Mouse (Mus musculus) forebrain, embryonic 10.5 days (tissue): Measurements from ENCODE around the gene Mea1. TPM values are rescaled to one million over a fixed set of nuclear protein-coding genes. Genes with fewer than 3 reads are reported as not detected.

Source experiments
- DNase-seq: peaks from one replicate; pipeline ENCODE4 v3.0.0-alpha.2; 2017; ENCODE audit warnings: low spot score; ENCODE audit errors: extremely low spot score
- H3K27ac ChIP-seq: fragments of 300-500 bp; sonication (generic); 2 replicates; pipeline ENCODE4 v1.5.1; 2016; ENCODE audit warnings: mild to moderate bottlenecking
- H3K27me3 ChIP-seq: fragments of 300-500 bp; sonication (generic); 2 replicates; pipeline ENCODE4 v1.6.1; 2016; ENCODE audit warnings: mild to moderate bottlenecking; ENCODE audit not compliant: poor library complexity, severe bottlenecking
- H3K36me3 ChIP-seq: fragments of 300-500 bp; sonication (generic); replicated peaks from 2 replicates; pipeline ENCODE4 v1.6.1; 2016; ENCODE audit warnings: mild to moderate bottlenecking, moderate library complexity
- H3K4me1 ChIP-seq: fragments of 300-500 bp; sonication (generic); 2 replicates; pipeline ENCODE4 v1.6.1; 2016
- H3K4me3 ChIP-seq: fragments of 300-500 bp; sonication (generic); 2 replicates; pipeline ENCODE4 v1.5.1; 2016; ENCODE audit warnings: mild to moderate bottlenecking, moderate library complexity
- H3K9me3 ChIP-seq: fragments of 300-500 bp; sonication (generic); 2 replicates; pipeline ENCODE4 v1.6.1; 2016; ENCODE audit warnings: mild to moderate bottlenecking, moderate library complexity
- WGBS: fragments of 180-500 bp; shearing (Covaris S2); methylation state at CpG from one replicate; pipeline ENCODE4 v1.1.7; 2016; 5-methylcytosine and 5-hydroxymethylcytosine counted together
- polyA plus RNA-seq: library from polyadenylated mRNA; unstranded; fragments of >200 nt; fragmentation: Nextera tagmentation; extraction: Ambion mirVana; gene quantifications from 2 replicates; pipeline ENCODE4 v1.2.1, GENCODE M21; 2016

Mea1 gene
- 163 and 165 TPM in 2 replicates for polyA plus RNA-seq

GRCm38 (mm10) chr17:46678416-46678815 lies at the start of gene Mea1:
Gene Mea1 (plus strand): TSS chr17:46678793.
- Histone ChIP-seq H3K27ac (peak within 1 kb of the TSS; percentile 91), H3K36me3 (peaks cover 56% of the 10 kb centered on the region), H3K4me3 (peak within 1 kb of the TSS; percentile 93), H3K9me3 (no peaks in the 10 kb centered on the region), H3K27me3 (no peaks in the 10 kb centered on the region), H3K4me1 (peaks cover 58% of the 10 kb centered on the region)
- DNase-seq, result no peak
- WGBS, result 86% methylated on average over 9 of the region's 9 CpGs

- Histone ChIP-seq H3K9me3 (no peaks in the 10 kb centered on the region), H3K36me3 (peaks cover 32% of the 10 kb centered on the region), H3K4me1 (peaks cover 58% of the 10 kb centered on the region), H3K4me3 (peak overlapping the region; percentile 90), H3K27ac (peak overlapping the region; percentile 96), H3K27me3 (no peaks in the 10 kb centered on the region)
- no peak for DNase-seq
- WGBS, result 9% methylated on average over 12 of the region's 12 CpGs
Observed at GRCm38 (mm10) chr17:46629685-46630441, 48.7 kb upstream of the Mea1 start.

GRCm38 (mm10) chr17:46636831-46637523 lies 41.6 kb upstream of the Mea1 start:
- H3K4me3 ChIP-seq, result peak overlapping the region; percentile 22
- peak overlapping the region; percentile 75 for H3K27ac ChIP-seq
- H3K9me3 ChIP-seq, result no peaks in the 10 kb centered on the region
- no peaks in the 10 kb centered on the region for H3K27me3 ChIP-seq
- 28% methylated on average over 15 of the region's 15 CpGs for WGBS
- no peak for DNase-seq
- peaks cover 60% of the 10 kb centered on the region for H3K36me3 ChIP-seq
- H3K4me1 ChIP-seq, result peaks cover 13% of the 10 kb centered on the region

- 75% methylated on average over 9 of the region's 9 CpGs for WGBS
- no peaks in the 10 kb centered on the region for H3K9me3 ChIP-seq
- H3K27ac ChIP-seq, result no peak overlapping the region
- H3K4me1 ChIP-seq, result peaks cover 23% of the 10 kb centered on the region
- H3K27me3 ChIP-seq, result no peaks in the 10 kb centered on the region
- 0 out of 2 replicates have a peak overlapping the region, but pooled peaks have one; percentile 2 for H3K4me3 ChIP-seq
- peaks cover 41% of the 10 kb centered on the region for H3K36me3 ChIP-seq
- DNase-seq, result no peak
Observed at GRCm38 (mm10) chr17:46639929-46640328, 38.7 kb upstream of the Mea1 start.

- H3K9me3 ChIP-seq, result no peaks in the 10 kb centered on the region
Observed at GRCm38 (mm10) chr17:46642060-46642459, 36.5 kb upstream of the Mea1 start.

GRCm38 (mm10) chr17:46644152-46644805 lies 34.3 kb upstream of the Mea1 start:
- H3K4me3 ChIP-seq, result peak overlapping the region; percentile 87; the same call in 1 of the 2 replicates
- H3K36me3 ChIP-seq, result peaks cover 46% of the 10 kb centered on the region
- no peak for DNase-seq
- H3K9me3 ChIP-seq, result no peaks in the 10 kb centered on the region
- no peak overlapping the region for H3K27ac ChIP-seq
- H3K4me1 ChIP-seq, result peaks cover 32% of the 10 kb centered on the region
- WGBS, result 89% methylated on average over 12 of the region's 12 CpGs
- no peaks in the 10 kb centered on the region for H3K27me3 ChIP-seq

More at GRCm38 (mm10) chr17:46642060-46642459, 36.5 kb upstream of the Mea1 start:
- H3K4me3 ChIP-seq, result no peak overlapping the region
- H3K27ac ChIP-seq, result no peak overlapping the region
- H3K27me3 ChIP-seq, result no peaks in the 10 kb centered on the region
- 91% methylated on average over 17 of the region's 17 CpGs for WGBS
- H3K4me1 ChIP-seq, result peaks cover 29% of the 10 kb centered on the region
- H3K36me3 ChIP-seq, result peaks cover 32% of the 10 kb centered on the region
- no peak for DNase-seq

GRCm38 (mm10) chr17:46644916-46645475 lies 33.6 kb upstream of the Mea1 start:
- no peaks in the 10 kb centered on the region for H3K27me3 ChIP-seq
- peaks cover 34% of the 10 kb centered on the region for H3K4me1 ChIP-seq
- 7% methylated on average over 11 of the region's 11 CpGs for WGBS
- H3K36me3 ChIP-seq, result peaks cover 40% of the 10 kb centered on the region
- H3K4me3 ChIP-seq, result peak overlapping the region; percentile 87
- H3K9me3 ChIP-seq, result no peaks in the 10 kb centered on the region
- DNase-seq, result no peak
- peak overlapping the region; percentile 92 for H3K27ac ChIP-seq

- H3K27ac ChIP-seq, result peak within 1 kb of the TSS; percentile 92
Observed at GRCm38 (mm10) chr17:46645561-46646321, 32.9 kb upstream of the Mea1 start, which contains the start of the genes Klc4 and Mrpl2. Gene Klc4 (minus strand): TSS chr17:46646022. Gene Mrpl2 (plus strand): TSS chr17:46646229.

GRCm38 (mm10) chr17:46646322-46646662 lies 32.3 kb upstream of the Mea1 start:
- peaks cover 46% of the 10 kb centered on the region for H3K4me1 ChIP-seq
- H3K9me3 ChIP-seq, result no peaks in the 10 kb centered on the region
- H3K27ac ChIP-seq, result peak overlapping the region; percentile 92
- DNase-seq, result no peak
- H3K4me3 ChIP-seq, result peak overlapping the region; percentile 87
- H3K27me3 ChIP-seq, result no peaks in the 10 kb centered on the region
- H3K36me3 ChIP-seq, result peaks cover 27% of the 10 kb centered on the region
- under 1% methylated on average over 19 of the region's 19 CpGs for WGBS

More at GRCm38 (mm10) chr17:46645561-46646321, 32.9 kb upstream of the Mea1 start, which contains the start of the genes Klc4 and Mrpl2:
- Histone ChIP-seq H3K4me1 (peaks cover 40% of the 10 kb centered on the region), H3K9me3 (no peaks in the 10 kb centered on the region), H3K36me3 (peaks cover 33% of the 10 kb centered on the region), H3K27me3 (no peaks in the 10 kb centered on the region), H3K4me3 (peak within 1 kb of the TSS; percentile 87)
- WGBS, result 1% methylated on average over 53 of the region's 53 CpGs
- DNase-seq, result peak; percentile 100

GRCm38 (mm10) chr17:46647279-46647678 lies 31.3 kb upstream of the Mea1 start:
- Histone ChIP-seq H3K27ac (no peak overlapping the region), H3K36me3 (peaks cover 23% of the 10 kb centered on the region), H3K4me1 (peaks cover 56% of the 10 kb centered on the region), H3K9me3 (no peaks in the 10 kb centered on the region), H3K4me3 (peak overlapping the region; percentile 87), H3K27me3 (no peaks in the 10 kb centered on the region)
- WGBS, result 89% methylated on average over 7 of the region's 7 CpGs
- DNase-seq, result no peak

GRCm38 (mm10) chr17:46648436-46648835 lies 30.2 kb upstream of the Mea1 start:
- H3K27ac ChIP-seq, result no peak overlapping the region
- no peak for DNase-seq
- no peaks in the 10 kb centered on the region for H3K27me3 ChIP-seq
- 90% methylated on average over 9 of the region's 9 CpGs for whole genome bisulfite sequencing
- peaks cover 62% of the 10 kb centered on the region for H3K4me1 ChIP-seq
- H3K9me3 ChIP-seq, result no peaks in the 10 kb centered on the region
- peaks cover 35% of the 10 kb centered on the region for H3K36me3 ChIP-seq
- no peak overlapping the region for H3K4me3 ChIP-seq

- Histone ChIP-seq H3K4me1 (peaks cover 54% of the 10 kb centered on the region), H3K27me3 (no peaks in the 10 kb centered on the region), H3K4me3 (peak overlapping the region; percentile 72), H3K36me3 (peaks cover 49% of the 10 kb centered on the region), H3K9me3 (no peaks in the 10 kb centered on the region), H3K27ac (peak overlapping the region; percentile 96)
- 40% methylated on average over 15 of the region's 15 CpGs for WGBS
- no peak for DNase-seq
Observed at GRCm38 (mm10) chr17:46649811-46650210, 28.8 kb upstream of the Mea1 start.
